Mouse (Mus musculus) midbrain, embryonic 10.5 days (tissue): ENCODE results near the gene Sema6d. TPM values are rescaled to one million over a fixed set of nuclear protein-coding genes. Genes with fewer than 3 reads are reported as not detected.

Experiments used
- DNase-seq: peaks from one replicate; pipeline ENCODE4 v3.0.0-alpha.2; 2017; ENCODE audit warnings: low spot score
- H3K27ac ChIP-seq: fragments of 300-500 bp; sonication (generic); replicated peaks from 2 replicates; pipeline ENCODE4 v1.5.1; 2016; ENCODE audit warnings: mild to moderate bottlenecking
- H3K27me3 ChIP-seq: fragments of 300-500 bp; sonication (generic); 2 replicates; pipeline ENCODE4 v1.6.1; 2016; ENCODE audit warnings: low read depth, mild to moderate bottlenecking; ENCODE audit not compliant: poor library complexity, severe bottlenecking
- H3K36me3 ChIP-seq: fragments of 300-500 bp; sonication (generic); 2 replicates; pipeline ENCODE4 v1.6.1; 2016; ENCODE audit warnings: mild to moderate bottlenecking, moderate library complexity
- H3K4me1 ChIP-seq: fragments of 300-500 bp; sonication (generic); 2 replicates; pipeline ENCODE4 v1.6.1; 2016
- H3K4me3 ChIP-seq: fragments of 300-500 bp; sonication (generic); 2 replicates; pipeline ENCODE4 v1.5.1; 2016; ENCODE audit warnings: mild to moderate bottlenecking, moderate library complexity
- H3K9me3 ChIP-seq: fragments of 300-500 bp; sonication (generic); replicated peaks from 2 replicates; pipeline ENCODE4 v1.6.1; 2016; ENCODE audit warnings: mild to moderate bottlenecking
- WGBS: fragments of 180-500 bp; shearing (Covaris S2); methylation state at CpG from one replicate; pipeline ENCODE4 v1.1.7; 2016; 5-methylcytosine and 5-hydroxymethylcytosine counted together
- polyA plus RNA-seq: library from polyadenylated mRNA; unstranded; fragments of >200 nt; fragmentation: Nextera tagmentation; extraction: Ambion mirVana; gene quantifications from 2 replicates; pipeline ENCODE4 v1.2.1, GENCODE M21; 2016

The Sema6d gene
- polyA plus RNA-seq, 1 experiment from 2014 or later, result 7.7 TPM

DNA sequence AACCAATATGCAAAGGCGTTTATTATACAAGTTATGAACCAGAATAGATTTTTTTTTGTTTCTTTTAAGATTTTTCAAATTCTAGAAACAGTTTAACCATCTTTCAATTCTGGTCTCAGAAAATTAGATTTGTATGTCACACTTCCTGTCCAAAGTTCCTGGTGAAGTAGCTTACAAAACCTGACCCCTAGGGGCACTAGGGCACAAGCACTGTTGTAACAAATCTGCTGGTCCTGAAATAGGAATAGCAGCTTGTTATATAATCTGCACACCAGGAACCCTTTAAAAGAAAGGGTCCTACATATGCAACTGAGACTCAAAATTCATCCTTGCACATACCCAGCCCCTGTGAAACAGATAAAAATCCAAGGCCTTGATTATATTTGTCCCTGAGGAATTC lies 298.5 kb downstream of the Sema6d start:
- Histone ChIP-seq H3K27ac (no peak overlapping the region), H3K27me3 (no peaks in the 10 kb centered on the region), H3K4me1 (no peaks in the 10 kb centered on the region), H3K9me3 (no peaks in the 10 kb centered on the region), H3K36me3 (no peaks in the 10 kb centered on the region), H3K4me3 (no peak overlapping the region)
- no peak for DNase-seq
- 87% methylated on average over 1 of the region's 1 CpGs for WGBS

DNA sequence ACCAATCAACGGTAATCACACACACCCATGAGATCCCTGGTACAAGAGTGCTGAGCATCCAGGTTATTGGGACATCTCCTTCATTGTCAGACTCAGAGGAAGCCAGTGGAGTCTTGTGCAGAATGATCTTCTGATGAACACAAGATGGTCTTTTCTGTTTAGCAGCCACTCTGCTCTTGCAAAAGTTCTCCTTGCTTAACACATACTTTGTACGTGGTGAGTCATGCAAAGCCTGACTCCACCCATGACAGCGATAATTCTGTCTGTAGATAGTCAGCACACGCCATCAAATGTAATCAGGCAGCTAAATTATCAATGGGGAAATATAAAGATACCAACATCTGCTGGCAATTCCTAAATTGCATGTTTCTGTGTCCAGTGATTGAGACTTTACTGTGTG lies 307.0 kb downstream of the Sema6d start:
- WGBS, result 94% methylated on average over 4 of the region's 4 CpGs
- H3K27me3 ChIP-seq, result no peaks in the 10 kb centered on the region
- DNase-seq, result no peak
- no peaks in the 10 kb centered on the region for H3K36me3 ChIP-seq
- H3K4me1 ChIP-seq, result no peaks in the 10 kb centered on the region
- no peaks in the 10 kb centered on the region for H3K9me3 ChIP-seq
- no peak overlapping the region for H3K4me3 ChIP-seq
- no peak overlapping the region for H3K27ac ChIP-seq

DNA sequence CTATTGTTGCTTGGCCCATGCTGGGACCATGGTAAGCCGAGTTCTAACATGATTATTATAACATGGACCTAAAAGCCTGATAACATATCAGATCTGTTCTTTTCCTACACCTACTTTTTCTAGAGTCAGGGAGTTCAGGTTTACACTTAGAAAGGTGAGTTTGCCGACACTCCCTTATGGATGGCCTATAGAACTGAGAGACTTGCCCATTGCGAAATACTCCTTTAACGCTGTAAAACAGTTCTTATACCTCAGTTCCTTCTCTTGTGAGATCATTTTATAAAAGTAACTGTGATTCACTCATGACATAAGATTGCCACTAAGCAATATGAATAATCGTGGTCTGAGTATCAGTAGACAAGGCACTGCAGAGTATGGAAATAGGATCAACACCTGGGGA lies 307.5 kb downstream of the Sema6d start:
- H3K27me3 ChIP-seq, result no peaks in the 10 kb centered on the region
- no peaks in the 10 kb centered on the region for H3K9me3 ChIP-seq
- 92% methylated on average over 5 of the region's 5 CpGs for WGBS
- H3K27ac ChIP-seq, result no peak overlapping the region
- H3K4me3 ChIP-seq, result no peak overlapping the region
- no peaks in the 10 kb centered on the region for H3K4me1 ChIP-seq
- DNase-seq, result no peak
- H3K36me3 ChIP-seq, result no peaks in the 10 kb centered on the region

DNA sequence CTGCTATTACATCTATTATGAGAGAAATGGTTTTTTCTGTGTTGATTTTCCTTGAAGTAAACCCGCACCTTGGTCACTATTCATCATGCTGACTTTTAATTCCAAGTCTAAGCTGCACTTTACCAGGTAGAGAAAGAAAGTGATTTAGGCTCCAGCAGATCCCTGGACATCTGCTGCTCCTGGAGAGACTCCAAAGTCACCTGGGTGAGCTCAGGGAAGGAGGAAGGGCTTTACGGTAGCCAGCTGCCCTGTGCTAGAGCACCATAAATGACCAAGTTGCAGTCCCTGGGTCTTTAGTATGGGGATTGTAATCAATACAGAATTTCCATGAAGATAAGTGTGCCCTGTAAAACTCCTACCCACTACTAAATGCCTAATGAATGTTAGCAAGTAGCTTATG lies 309.8 kb downstream of the Sema6d start:
- 93% methylated on average over 2 of the region's 2 CpGs for WGBS
- Histone ChIP-seq H3K9me3 (no peaks in the 10 kb centered on the region), H3K4me3 (no peak overlapping the region), H3K4me1 (0 out of 2 replicates have a peak, but pooled peaks cover 5% of the 10 kb centered on the region), H3K36me3 (no peaks in the 10 kb centered on the region), H3K27me3 (no peaks in the 10 kb centered on the region), H3K27ac (no peak overlapping the region)
- no peak for DNase-seq

- Histone ChIP-seq H3K27me3 (no peaks in the 10 kb centered on the region), H3K4me1 (0 out of 2 replicates have a peak, but pooled peaks cover 5% of the 10 kb centered on the region), H3K27ac (no peak overlapping the region), H3K9me3 (no peaks in the 10 kb centered on the region), H3K4me3 (no peak overlapping the region), H3K36me3 (no peaks in the 10 kb centered on the region)
- no peak for DNase-seq
- 79% methylated on average over 6 of the region's 6 CpGs for whole genome bisulfite sequencing
Measured at GRCm38 (mm10) chr2:124401727-124402380, 312.1 kb downstream of the Sema6d start.

DNA sequence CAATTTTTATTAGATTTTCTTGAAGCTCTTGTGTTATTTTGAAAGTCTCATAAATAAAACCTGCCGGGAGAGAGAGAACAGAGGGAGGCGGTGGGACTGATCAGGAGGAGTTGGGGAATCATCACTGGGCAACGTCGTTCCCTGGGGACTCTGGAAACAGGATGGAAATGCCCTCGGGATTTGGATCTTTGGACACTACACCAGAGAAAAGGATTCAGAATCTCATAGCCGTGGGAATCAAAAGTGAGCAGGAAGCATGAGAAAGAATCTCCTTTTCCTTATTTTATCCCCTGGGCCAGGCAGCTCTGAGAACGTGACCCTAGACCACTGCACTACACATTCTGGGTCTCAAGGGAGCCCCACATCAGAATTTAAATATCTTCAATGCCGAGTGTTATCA lies 313.8 kb downstream of the Sema6d start:
- H3K9me3 ChIP-seq, result no peaks in the 10 kb centered on the region
- no peak for DNase-seq
- H3K27ac ChIP-seq, result no peak overlapping the region
- no peaks in the 10 kb centered on the region for H3K36me3 ChIP-seq
- 0 out of 2 replicates have a peak, but pooled peaks cover 5% of the 10 kb centered on the region for H3K4me1 ChIP-seq
- H3K27me3 ChIP-seq, result no peaks in the 10 kb centered on the region
- WGBS, result 73% methylated on average over 8 of the region's 8 CpGs
- H3K4me3 ChIP-seq, result no peak overlapping the region

DNA sequence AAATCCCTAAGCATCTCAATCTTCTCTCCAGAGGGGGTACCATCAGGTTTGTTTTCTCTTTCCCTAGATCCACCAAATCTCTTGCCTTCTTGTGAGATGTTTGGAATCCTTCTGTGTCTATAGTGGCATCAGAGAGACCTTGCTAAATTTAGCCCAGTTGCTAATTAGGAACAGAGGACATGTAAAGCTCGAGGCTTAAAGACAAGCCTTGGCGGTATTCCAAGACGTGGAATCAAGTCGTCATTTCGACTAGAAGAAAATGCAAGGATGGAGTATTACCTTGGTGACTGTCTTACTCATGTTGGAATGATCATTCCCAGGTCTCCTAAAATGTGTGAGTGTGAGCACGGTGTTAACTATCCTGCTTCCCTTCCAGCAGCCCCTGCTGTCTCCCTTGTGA lies 314.2 kb downstream of the Sema6d start:
- no peak overlapping the region for H3K27ac ChIP-seq
- 71% methylated on average over 6 of the region's 6 CpGs for WGBS
- DNase-seq, result no peak
- H3K9me3 ChIP-seq, result no peaks in the 10 kb centered on the region
- H3K4me3 ChIP-seq, result no peak overlapping the region
- no peaks in the 10 kb centered on the region for H3K27me3 ChIP-seq
- no peaks in the 10 kb centered on the region for H3K36me3 ChIP-seq
- 0 out of 2 replicates have a peak, but pooled peaks cover 5% of the 10 kb centered on the region for H3K4me1 ChIP-seq

GRCm38 (mm10) chr2:124404631-124405562 lies 315.1 kb downstream of the Sema6d start:
- Histone ChIP-seq H3K36me3 (no peaks in the 10 kb centered on the region), H3K27me3 (no peaks in the 10 kb centered on the region), H3K9me3 (no peaks in the 10 kb centered on the region), H3K4me3 (no peak overlapping the region), H3K27ac (no peak overlapping the region), H3K4me1 (0 out of 2 replicates have a peak, but pooled peaks cover 5% of the 10 kb centered on the region)
- WGBS, result 85% methylated on average over 6 of the region's 6 CpGs
- DNase-seq, result no peak

- 83% methylated on average over 1 of the region's 1 CpGs for WGBS
- H3K4me3 ChIP-seq, result no peak overlapping the region
- H3K4me1 ChIP-seq, result 0 out of 2 replicates have a peak, but pooled peaks cover 5% of the 10 kb centered on the region
- DNase-seq, result no peak
- H3K27ac ChIP-seq, result no peak overlapping the region
- no peaks in the 10 kb centered on the region for H3K27me3 ChIP-seq
- H3K36me3 ChIP-seq, result no peaks in the 10 kb centered on the region
- no peaks in the 10 kb centered on the region for H3K9me3 ChIP-seq
Measured at GRCm38 (mm10) chr2:124408956-124409355, 319.2 kb downstream of the Sema6d start.

GRCm38 (mm10) chr2:124416730-124417129 lies 327.0 kb downstream of the Sema6d start:
- no peak overlapping the region for H3K4me3 ChIP-seq
- no peaks in the 10 kb centered on the region for H3K4me1 ChIP-seq
- H3K36me3 ChIP-seq, result no peaks in the 10 kb centered on the region
- H3K27ac ChIP-seq, result no peak overlapping the region
- H3K9me3 ChIP-seq, result no peaks in the 10 kb centered on the region
- no peaks in the 10 kb centered on the region for H3K27me3 ChIP-seq
- WGBS, result 87% methylated on average over 3 of the region's 3 CpGs
- DNase-seq, result no peak

DNA sequence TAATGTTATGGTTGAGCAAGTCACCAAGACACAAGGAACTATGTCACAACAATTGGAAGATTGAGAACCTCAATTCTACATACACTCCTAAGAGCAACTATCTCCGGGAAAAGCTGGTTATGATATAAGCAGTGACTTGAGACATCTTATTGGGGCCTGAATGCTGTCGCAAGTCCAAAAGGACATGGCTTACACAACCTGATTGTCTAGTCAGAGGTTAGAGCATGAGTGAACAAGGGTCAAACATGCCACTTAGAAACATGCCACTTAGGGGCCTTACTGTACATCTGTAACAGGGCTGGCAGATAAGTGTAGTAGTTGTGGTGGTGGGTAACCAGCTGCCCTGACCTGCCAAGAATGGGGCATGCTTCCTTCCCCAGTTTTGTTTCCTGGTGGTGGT lies 328.6 kb downstream of the Sema6d start:
- no peaks in the 10 kb centered on the region for H3K36me3 ChIP-seq
- no peaks in the 10 kb centered on the region for H3K9me3 ChIP-seq
- no peaks in the 10 kb centered on the region for H3K4me1 ChIP-seq
- no peak overlapping the region for H3K4me3 ChIP-seq
- no peaks in the 10 kb centered on the region for H3K27me3 ChIP-seq
- DNase-seq, result no peak
- 90% methylated on average over 2 of the region's 2 CpGs for WGBS
- no peak overlapping the region for H3K27ac ChIP-seq

DNA sequence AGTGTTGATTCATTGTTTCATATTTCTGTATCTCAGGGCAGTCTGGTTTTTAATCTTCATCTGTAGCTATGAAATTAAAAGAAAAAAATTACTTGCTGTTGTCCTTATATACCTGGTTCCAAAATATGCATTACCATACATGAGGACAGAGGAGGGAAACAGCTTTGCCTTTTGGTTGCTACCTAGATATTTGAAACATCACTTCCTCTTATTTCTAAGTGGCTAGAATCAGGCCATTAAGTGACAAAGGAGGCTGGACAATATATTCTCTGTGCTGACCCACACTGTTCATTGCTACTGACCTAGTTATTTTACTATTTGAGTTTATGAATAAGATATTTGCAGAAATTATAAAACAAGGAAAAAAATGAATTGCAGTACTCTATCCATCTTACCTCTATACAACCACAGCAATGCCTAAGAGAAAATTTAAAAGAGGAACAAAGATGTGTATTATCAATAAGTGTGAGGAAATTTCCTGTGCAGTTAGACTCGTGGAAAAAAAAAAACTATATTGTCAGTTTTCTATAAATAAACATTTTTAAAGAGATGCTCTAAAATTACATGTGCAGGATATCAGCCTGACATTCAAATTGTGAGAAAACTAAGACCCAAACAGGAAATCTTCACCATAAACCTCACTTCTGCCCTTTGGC lies 330.5 kb downstream of the Sema6d start:
- Histone ChIP-seq H3K9me3 (no peaks in the 10 kb centered on the region), H3K4me3 (no peak overlapping the region), H3K27ac (no peak overlapping the region), H3K4me1 (no peaks in the 10 kb centered on the region), H3K36me3 (no peaks in the 10 kb centered on the region), H3K27me3 (no peaks in the 10 kb centered on the region)
- WGBS, result 62% methylated on average over 1 of the region's 1 CpGs
- DNase-seq, result no peak
